Mouse (Mus musculus) naive thymus-derived CD4-positive, alpha-beta T cell, adult 2 months (primary cell): Measurements from ENCODE around the gene Tbc1d14.

ENCODE experiments used
- DNase-seq: peaks from one replicate; pipeline ENCODE4 v3.0.0-alpha.2; 2011; ENCODE audit warnings: low read depth

Tbc1d14 gene

GRCm38 (mm10) chr5:36505643-36506042 is 87.4 kb downstream of the Tbc1d14 start:
- no peak for DNase-seq

GRCm38 (mm10) chr5:36505235-36505634 is 87.8 kb downstream of the Tbc1d14 start:
- DNase-seq, result no peak

GRCm38 (mm10) chr5:36494709-36495108 is 98.4 kb downstream of the Tbc1d14 start:
- DNase-seq, result no peak

GRCm38 (mm10) chr5:36493919-36494318 is 99.2 kb downstream of the Tbc1d14 start:
- DNase-seq, result no peak

- peak; percentile 55 for DNase-seq
Observed at GRCm38 (mm10) chr5:36489225-36489624, 103.9 kb downstream of the Tbc1d14 start.

GRCm38 (mm10) chr5:36485306-36485705 is 107.8 kb downstream of the Tbc1d14 start:
- DNase-seq, result peak; percentile 49

GRCm38 (mm10) chr5:36484171-36484990 is 108.7 kb downstream of the Tbc1d14 start, which contains the start of the genes Tada2b and Ccdc96:
Gene Tada2b, minus strand, starts transcription at chr5:36484285.
Gene Ccdc96, plus strand, starts transcription at chr5:36484588.
- peak; percentile 99 for DNase-seq

- DNase-seq, result peak; percentile 71
Observed at GRCm38 (mm10) chr5:36483203-36484101, 109.6 kb downstream of the Tbc1d14 start.

- DNase-seq, result peak; percentile 32
Observed at GRCm38 (mm10) chr5:36481114-36481513, 112.0 kb downstream of the Tbc1d14 start.

GRCm38 (mm10) chr5:36480398-36480797 is 112.7 kb downstream of the Tbc1d14 start:
- no peak for DNase-seq

- DNase-seq, result no peak
Observed at GRCm38 (mm10) chr5:36479735-36480134, 113.3 kb downstream of the Tbc1d14 start.

GRCm38 (mm10) chr5:36478540-36479420 is 114.3 kb downstream of the Tbc1d14 start:
- DNase-seq, result peak; percentile 34

GRCm38 (mm10) chr5:36477486-36477885 is 115.6 kb downstream of the Tbc1d14 start:
- no peak for DNase-seq

- peak; percentile 88 for DNase-seq
Observed at GRCm38 (mm10) chr5:36474283-36474682, 118.8 kb downstream of the Tbc1d14 start.

- no peak for DNase-seq
Observed at GRCm38 (mm10) chr5:36472876-36473655, 120.0 kb downstream of the Tbc1d14 start.

- no peak for DNase-seq
Observed at GRCm38 (mm10) chr5:36471206-36471605, 121.9 kb downstream of the Tbc1d14 start.

- DNase-seq, result peak; percentile 18
Observed at GRCm38 (mm10) chr5:36465889-36466288, 127.2 kb downstream of the Tbc1d14 start.

GRCm38 (mm10) chr5:36464709-36465661 is 128.1 kb downstream of the Tbc1d14 start, which contains the start of gene Grpel1:
Gene Grpel1, plus strand, starts transcription at chr5:36464998.
- peak; percentile 99 for DNase-seq

- DNase-seq, result no peak
Observed at GRCm38 (mm10) chr5:36463391-36463790, 129.7 kb downstream of the Tbc1d14 start.

GRCm38 (mm10) chr5:36462810-36463209 is 130.3 kb downstream of the Tbc1d14 start:
- DNase-seq, result peak; percentile 91
